Mouse (Mus musculus) embryonic fibroblast, embryonic 13.5 days (primary cell): ENCODE measurements around the gene Lcorl.

ENCODE experiments used
- CTCF ChIP-seq: IDR thresholded peaks from 2 replicates; pipeline ENCODE4 v1.5.1; 2011; ENCODE audit warnings: mild to moderate bottlenecking, control low read depth, low read length, moderate library complexity, borderline replicate concordance; ENCODE audit not compliant: insufficient read depth
- POLR2A ChIP-seq: IDR thresholded peaks from 2 replicates; pipeline ENCODE4 v1.6.1; 2011; ENCODE audit warnings: low read depth, mild to moderate bottlenecking, control low read depth, low read length, moderate library complexity

- TF ChIP-seq CTCF: no peak
- TF ChIP-seq POLR2A: no peak
Observed at GRCm38 (mm10) chr5:45675032-45675431, 182.4 kb downstream of the Lcorl start.
